Mouse (Mus musculus): ENCODE measurements around the gene Crlf2. TPM values are rescaled to one million over a fixed set of nuclear protein-coding genes. Genes with fewer than 3 reads are reported as not detected.

Crlf2 gene
- polyA plus RNA-seq, 1 experiment from 2014 or later: 6.0 TPM

DNA sequence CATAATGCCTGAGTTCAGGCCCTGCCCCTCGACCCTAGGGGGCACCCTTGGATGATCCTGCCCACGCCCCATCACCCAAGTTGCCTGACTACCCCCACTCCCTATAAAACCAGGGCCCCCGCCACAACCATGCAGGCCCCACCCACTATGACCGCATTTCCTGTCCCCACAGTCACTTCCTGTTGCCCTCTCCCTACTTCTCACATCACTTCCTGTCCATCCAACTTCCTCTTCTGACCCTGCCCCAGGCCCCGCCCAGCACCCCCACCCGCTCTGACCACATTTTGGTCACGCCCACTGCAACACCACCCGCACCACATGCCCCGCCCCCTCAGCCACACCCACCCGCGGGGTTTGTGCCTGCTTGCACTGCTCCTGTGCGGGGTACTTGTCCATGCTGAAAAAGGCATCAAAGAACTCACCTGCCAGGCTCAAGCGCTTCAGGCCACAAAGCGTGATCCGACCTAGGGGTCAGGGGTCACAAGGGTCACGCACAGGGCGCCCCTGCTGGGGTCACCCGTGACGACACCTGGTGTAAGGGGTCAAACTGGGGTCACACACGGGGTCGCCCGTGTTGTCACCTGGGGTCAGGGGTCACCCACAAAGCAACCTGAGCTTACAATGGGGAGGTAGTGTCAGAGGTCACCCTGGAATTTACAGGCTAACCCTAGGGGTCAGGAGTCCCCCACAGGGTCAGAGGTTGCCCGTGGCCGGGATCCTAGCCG is 7.6 kb downstream of the Crlf2 start:
- H3K27me3 ChIP-seq (replicated peaks; ENCODE audit: control insufficient read depth, insufficient read depth, low read length): no peaks in the 10 kb centered on the region
- ATAC-seq (no peak), DNase-seq (ENCODE audit: low spot score) (peak; percentile 7)
- no peaks in the 10 kb centered on the region for H3K36me3 ChIP-seq (ENCODE audit: control insufficient read depth, insufficient read depth, low read length)
- H3K4me1 ChIP-seq (ENCODE audit: control insufficient read depth, insufficient read depth, low read length): no peaks in the 10 kb centered on the region
- H3K27ac ChIP-seq (ENCODE audit: low read depth, low read length): no peak overlapping the region
- H3K9ac ChIP-seq (ENCODE audit: low read length): no peak overlapping the region
- 93% methylated on average over 25 of the region's 25 CpGs for WGBS
- H3K4me3 ChIP-seq (ENCODE audit: low read depth, low read length): no peak overlapping the region
- peaks cover 49% of the 10 kb centered on the region for H3K9me3 ChIP-seq (replicated peaks; ENCODE audit: control insufficient read depth, low read length)
- no peak overlapping the region for H3K4me2 ChIP-seq (ENCODE audit: low read length)

DNA sequence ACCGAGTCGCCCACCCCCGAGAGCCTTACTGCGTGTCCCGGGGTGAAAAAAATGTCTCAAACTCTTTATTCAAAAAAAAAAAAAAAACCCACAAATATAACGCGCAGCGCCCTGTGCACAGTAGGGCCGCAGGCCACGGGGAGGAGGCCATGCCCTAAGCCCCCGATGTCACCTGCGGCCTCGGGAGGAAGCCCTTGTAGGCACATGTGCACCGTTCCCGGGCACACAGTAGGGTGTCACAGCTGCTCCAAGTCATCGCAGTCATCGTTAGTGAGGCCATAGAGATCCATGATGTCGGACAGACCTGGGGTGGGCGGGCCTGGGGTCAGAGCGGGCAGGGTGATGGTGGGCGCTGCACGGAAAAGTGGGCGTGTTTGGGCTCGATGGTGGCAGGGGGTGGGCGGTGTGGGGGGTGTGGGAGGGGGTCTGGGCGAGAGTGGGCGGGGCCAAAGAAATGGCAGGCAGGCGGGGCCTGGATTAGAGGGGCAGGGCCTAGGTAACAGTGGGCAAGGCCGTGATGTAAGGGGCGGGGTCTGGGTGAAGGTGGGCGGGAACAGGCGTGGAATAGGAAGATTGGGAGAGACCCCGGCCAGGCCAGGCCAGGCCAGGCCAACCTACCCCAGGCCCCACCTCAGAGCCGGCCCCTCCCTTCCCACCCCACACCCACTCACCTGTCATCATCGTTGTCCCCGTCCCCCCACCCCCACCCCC is 8.4 kb downstream of the Crlf2 start:
- DNase-seq (ENCODE audit: low spot score) (no peak), ATAC-seq (no peak)
- Histone ChIP-seq H3K9ac (ENCODE audit: low read length) (no peak overlapping the region), H3K27ac (ENCODE audit: low read depth, low read length) (no peak overlapping the region), H3K4me2 (ENCODE audit: low read length) (no peak overlapping the region), H3K36me3 (ENCODE audit: control insufficient read depth, insufficient read depth, low read length) (no peaks in the 10 kb centered on the region), H3K4me1 (ENCODE audit: control insufficient read depth, insufficient read depth, low read length) (no peaks in the 10 kb centered on the region), H3K4me3 (ENCODE audit: low read depth, low read length) (no peak overlapping the region), H3K27me3 (replicated peaks; ENCODE audit: control insufficient read depth, insufficient read depth, low read length) (no peaks in the 10 kb centered on the region), H3K9me3 (replicated peaks; ENCODE audit: control insufficient read depth, low read length) (peaks cover 40% of the 10 kb centered on the region)
- 92% methylated on average over 31 of the region's 36 CpGs for WGBS

- H3K4me1 ChIP-seq (ENCODE audit: control insufficient read depth, insufficient read depth, low read length): no peaks in the 10 kb centered on the region
- H3K4me2 ChIP-seq (ENCODE audit: low read length): no peak overlapping the region
- H3K36me3 ChIP-seq (ENCODE audit: control insufficient read depth, insufficient read depth, low read length): no peaks in the 10 kb centered on the region
- no peak overlapping the region for H3K27ac ChIP-seq (ENCODE audit: low read depth, low read length)
- WGBS: 77% methylated on average over 9 of the region's 9 CpGs
- no peak overlapping the region for H3K9ac ChIP-seq (ENCODE audit: low read length)
- no peak for ATAC-seq
- no peak overlapping the region for H3K4me3 ChIP-seq (ENCODE audit: low read depth, low read length)
- H3K27me3 ChIP-seq (replicated peaks; ENCODE audit: control insufficient read depth, insufficient read depth, low read length): no peaks in the 10 kb centered on the region
- peaks cover 32% of the 10 kb centered on the region for H3K9me3 ChIP-seq (replicated peaks; ENCODE audit: control insufficient read depth, low read length)
- no peak for DNase-seq (ENCODE audit: low spot score)
Measured at GRCm38 (mm10) chr5:109548712-109549111, 10.1 kb downstream of the Crlf2 start.

DNA sequence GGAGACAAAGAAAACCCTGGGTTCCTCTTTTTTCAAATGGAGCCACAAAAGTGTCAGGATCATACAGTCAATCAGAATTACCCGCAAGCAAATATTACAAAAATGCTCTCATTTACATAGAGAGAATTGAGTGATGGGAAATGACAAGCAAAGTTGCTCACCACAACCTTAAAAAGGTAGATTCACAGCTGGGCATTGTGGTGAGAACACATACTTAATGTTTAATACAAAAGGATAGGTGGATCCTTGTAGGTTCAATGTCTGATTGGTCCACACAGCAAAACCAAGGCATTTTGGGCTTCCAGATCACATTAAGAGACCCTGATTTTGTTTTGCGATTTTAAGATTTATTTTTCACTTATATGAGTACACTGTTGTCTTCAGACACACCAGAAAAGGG is 11.7 kb downstream of the Crlf2 start:
- H3K36me3 ChIP-seq (ENCODE audit: control insufficient read depth, insufficient read depth, low read length): no peaks in the 10 kb centered on the region
- no peaks in the 10 kb centered on the region for H3K4me1 ChIP-seq (ENCODE audit: control insufficient read depth, insufficient read depth, low read length)
- DNase-seq (ENCODE audit: low spot score) (no peak), ATAC-seq (no peak)
- 73% methylated on average over 2 of the region's 2 CpGs for WGBS
- H3K4me3 ChIP-seq (ENCODE audit: low read depth, low read length): no peak overlapping the region
- peaks cover 20% of the 10 kb centered on the region; the same call in 1 of the 2 replicates for H3K9me3 ChIP-seq (replicated peaks; ENCODE audit: control insufficient read depth, low read length)
- no peaks in the 10 kb centered on the region for H3K27me3 ChIP-seq (replicated peaks; ENCODE audit: control insufficient read depth, insufficient read depth, low read length)
- H3K4me2 ChIP-seq (ENCODE audit: low read length): no peak overlapping the region
- no peak overlapping the region for H3K27ac ChIP-seq (ENCODE audit: low read depth, low read length)
- H3K9ac ChIP-seq (ENCODE audit: low read length): no peak overlapping the region

- Histone ChIP-seq H3K9ac (ENCODE audit: low read length) (no peak overlapping the region), H3K9me3 (replicated peaks; ENCODE audit: control insufficient read depth, low read length) (peaks cover 2% of the 10 kb centered on the region; the same call in 1 of the 2 replicates), H3K27me3 (replicated peaks; ENCODE audit: control insufficient read depth, insufficient read depth, low read length) (no peaks in the 10 kb centered on the region), H3K4me3 (ENCODE audit: low read depth, low read length) (no peak overlapping the region), H3K27ac (ENCODE audit: low read depth, low read length) (no peak overlapping the region), H3K4me2 (ENCODE audit: low read length) (no peak overlapping the region), H3K4me1 (ENCODE audit: control insufficient read depth, insufficient read depth, low read length) (no peaks in the 10 kb centered on the region), H3K36me3 (ENCODE audit: control insufficient read depth, insufficient read depth, low read length) (no peaks in the 10 kb centered on the region)
- DNase-seq (ENCODE audit: low spot score) (no peak), ATAC-seq (no peak)
Measured at GRCm38 (mm10) chr5:109509679-109510078, 49.1 kb downstream of the Crlf2 start.

- no peaks in the 10 kb centered on the region for H3K27me3 ChIP-seq (replicated peaks; ENCODE audit: control insufficient read depth, insufficient read depth, low read length)
- no peak for ATAC-seq
- DNase-seq (ENCODE audit: low spot score): peak; percentile 36
- peaks cover 4% of the 10 kb centered on the region; the same call in 1 of the 2 replicates for H3K9me3 ChIP-seq (replicated peaks; ENCODE audit: control insufficient read depth, low read length)
- 5% methylated on average over 1 of the region's 1 CpGs for WGBS
- no peak overlapping the region for H3K4me2 ChIP-seq (ENCODE audit: low read length)
- H3K4me1 ChIP-seq (ENCODE audit: control insufficient read depth, insufficient read depth, low read length): no peaks in the 10 kb centered on the region
- H3K4me3 ChIP-seq (ENCODE audit: low read depth, low read length): no peak overlapping the region
- H3K36me3 ChIP-seq (ENCODE audit: control insufficient read depth, insufficient read depth, low read length): no peaks in the 10 kb centered on the region
- no peak overlapping the region for H3K9ac ChIP-seq (ENCODE audit: low read length)
- no peak overlapping the region for H3K27ac ChIP-seq (ENCODE audit: low read depth, low read length)
Measured at GRCm38 (mm10) chr5:109506729-109507128, 52.1 kb downstream of the Crlf2 start.

Other genes starting within 250 kb of the Crlf2 start
- not detected in 2 replicates for gene Vmn2r16, start 228.8 kb downstream of the Crlf2 start, polyA plus RNA-seq (2014; fragmentation: Nextera tagmentation; extraction: Ambion mirVana)
- gene Vmn2r17, start 139.3 kb downstream of the Crlf2 start, polyA plus RNA-seq (2014; fragmentation: Nextera tagmentation; extraction: Ambion mirVana): not detected in 2 replicates
- gene 5430403G16Rik, start 132.0 kb upstream of the Crlf2 start, polyA plus RNA-seq (2014; fragmentation: Nextera tagmentation; extraction: Ambion mirVana): 1.2 and 1.4 TPM in 2 replicates
- gene 4930522L14Rik, start 192.9 kb upstream of the Crlf2 start, polyA plus RNA-seq (2014; fragmentation: Nextera tagmentation; extraction: Ambion mirVana): 5.9 and 7.0 TPM in 2 replicates

Measured in forebrain, embryonic 14.5 days (tissue).